Mouse (Mus musculus) cerebellum, adult 9-11 months (tissue): Measurements from ENCODE around the gene 1700020N15Rik.
"Not testable (repeated sequence)": the region's sequence is repeated elsewhere in the genome, so short reads cannot be mapped to it uniquely, and the experiment has no call there.

Source experiments
- DNase-seq: peaks from one replicate; pipeline ENCODE4 v3.0.0; 2022

1700020N15Rik gene

GRCm38 (mm10) chrX:69945000-69945399, at the start of gene 1700020N15Rik:
Gene 1700020N15Rik, plus strand, starts transcription at chrX:69945300.
- not testable (repeated sequence) for DNase-seq

- DNase-seq: no peak
Measured at GRCm38 (mm10) chrX:69976790-69977579, 31.9 kb downstream of the 1700020N15Rik start.
